Mouse (Mus musculus) hindbrain, embryonic 12.5 days (tissue): ENCODE data around the gene 2010003K11Rik. TPM values are rescaled to one million over a fixed set of nuclear protein-coding genes. Genes with fewer than 3 reads are reported as not detected.

ENCODE experiments used
- ATAC-seq: fragments of 200-750 bp; cut with Nextera tagmentation; 2 replicates; pipeline ENCODE4 v1.8.0; 2017; ENCODE audit warnings: moderate TSS enrichment; ENCODE audit not compliant: low FRiP score
- H3K27ac ChIP-seq: fragments of 300-500 bp; sonication (generic); 2 replicates; pipeline ENCODE4 v1.5.1; 2016; ENCODE audit warnings: mild to moderate bottlenecking
- H3K27me3 ChIP-seq: fragments of 300-500 bp; sonication (generic); 2 replicates; pipeline ENCODE4 v1.6.1; 2016; ENCODE audit warnings: mild to moderate bottlenecking
- H3K36me3 ChIP-seq: fragments of 300-500 bp; sonication (generic); 2 replicates; pipeline ENCODE4 v1.6.1; 2016; ENCODE audit warnings: mild to moderate bottlenecking
- H3K4me1 ChIP-seq: fragments of 300-500 bp; sonication (generic); 2 replicates; pipeline ENCODE4 v1.6.1; 2016
- H3K4me2 ChIP-seq: fragments of 300-500 bp; sonication (generic); replicated peaks from 2 replicates; pipeline ENCODE4 v1.6.1; 2016; ENCODE audit warnings: mild to moderate bottlenecking
- H3K4me3 ChIP-seq: fragments of 300-500 bp; sonication (generic); 2 replicates; pipeline ENCODE4 v1.5.1; 2016; ENCODE audit warnings: mild to moderate bottlenecking
- H3K9ac ChIP-seq: fragments of 300-500 bp; sonication (generic); 2 replicates; pipeline ENCODE4 v1.6.1; 2016; ENCODE audit warnings: mild to moderate bottlenecking, moderate library complexity
- H3K9me3 ChIP-seq: fragments of 300-500 bp; sonication (generic); replicated peaks from 2 replicates; pipeline ENCODE4 v1.6.1; 2016; ENCODE audit warnings: mild to moderate bottlenecking
- WGBS: fragments of 180-500 bp; shearing (Covaris S2); methylation state at CpG from one replicate; pipeline ENCODE4 v1.1.7; 2016; 5-methylcytosine and 5-hydroxymethylcytosine counted together
- polyA plus RNA-seq: library from polyadenylated mRNA; unstranded; fragments of >200 nt; fragmentation: Nextera tagmentation; extraction: Ambion mirVana; gene quantifications from 2 replicates; pipeline ENCODE4 v1.2.1, GENCODE M21; 2016

Gene 2010003K11Rik
- polyA plus RNA-seq, 1 experiment from 2014 or later, result not detected

GRCm38 (mm10) chr19:4515746-4516145 lies 17.4 kb upstream of the 2010003K11Rik start:
- H3K27ac ChIP-seq, result peak overlapping the region; percentile 30; the same call in 1 of the 2 replicates
- H3K27me3 ChIP-seq, result peaks cover 4% of the 10 kb centered on the region; the same call in 1 of the 2 replicates
- no peak overlapping the region for H3K9ac ChIP-seq
- ATAC-seq, result no peak
- H3K36me3 ChIP-seq, result no peaks in the 10 kb centered on the region
- H3K4me1 ChIP-seq, result peaks cover 14% of the 10 kb centered on the region
- WGBS, result 49% methylated on average over 2 of the region's 2 CpGs
- H3K4me3 ChIP-seq, result no peak overlapping the region
- no peaks in the 10 kb centered on the region for H3K9me3 ChIP-seq
- H3K4me2 ChIP-seq, result no peak overlapping the region

- no peak overlapping the region for H3K27ac ChIP-seq
- ATAC-seq, result no peak
- no peak overlapping the region for H3K4me3 ChIP-seq
- H3K9me3 ChIP-seq, result no peaks in the 10 kb centered on the region
- WGBS, result 74% methylated on average over 4 of the region's 4 CpGs
- no peaks in the 10 kb centered on the region for H3K36me3 ChIP-seq
- H3K4me1 ChIP-seq, result peaks cover 20% of the 10 kb centered on the region
- peaks cover 4% of the 10 kb centered on the region; the same call in 1 of the 2 replicates for H3K27me3 ChIP-seq
- H3K4me2 ChIP-seq, result no peak overlapping the region
- H3K9ac ChIP-seq, result no peak overlapping the region
Observed at GRCm38 (mm10) chr19:4513236-4513858, 15.0 kb upstream of the 2010003K11Rik start.

GRCm38 (mm10) chr19:4511116-4511841 lies 12.9 kb upstream of the 2010003K11Rik start:
- Histone ChIP-seq H3K4me3 (peak overlapping the region; percentile 49), H3K27ac (no peak overlapping the region), H3K9me3 (no peaks in the 10 kb centered on the region), H3K9ac (no peak overlapping the region; the same call in 1 of the 2 replicates), H3K4me2 (peak overlapping the region; percentile 87), H3K36me3 (no peaks in the 10 kb centered on the region), H3K27me3 (peaks cover 4% of the 10 kb centered on the region; the same call in 1 of the 2 replicates), H3K4me1 (peaks cover 20% of the 10 kb centered on the region)
- WGBS, result 5% methylated on average over 13 of the region's 13 CpGs
- ATAC-seq, result no peak

GRCm38 (mm10) chr19:4509986-4510963 lies 11.9 kb upstream of the 2010003K11Rik start, which contains the start of gene Pcx:
Pcx (plus strand) TSS chr19:4510472.
- peak; percentile 100 for ATAC-seq
- H3K9ac ChIP-seq, result peak within 1 kb of the TSS; percentile 60
- no peaks in the 10 kb centered on the region for H3K9me3 ChIP-seq
- 0 out of 2 replicates have a peak within 1 kb of the TSS, but pooled peaks have one; percentile 1 for H3K27ac ChIP-seq
- H3K27me3 ChIP-seq, result peaks cover 4% of the 10 kb centered on the region; the same call in 1 of the 2 replicates
- H3K4me2 ChIP-seq, result peak within 1 kb of the TSS; percentile 87
- H3K4me1 ChIP-seq, result peaks cover 11% of the 10 kb centered on the region
- under 1% methylated on average over 82 of the region's 82 CpGs for WGBS
- H3K4me3 ChIP-seq, result peak within 1 kb of the TSS; percentile 49
- H3K36me3 ChIP-seq, result no peaks in the 10 kb centered on the region

- ATAC-seq, result no peak
- peaks cover 11% of the 10 kb centered on the region; the same call in 1 of the 2 replicates for H3K4me1 ChIP-seq
Observed at GRCm38 (mm10) chr19:4507746-4508145, 9.4 kb upstream of the 2010003K11Rik start.

GRCm38 (mm10) chr19:4504830-4505229 lies 6.4 kb upstream of the 2010003K11Rik start:
- Histone ChIP-seq H3K9ac (no peak overlapping the region), H3K27me3 (no peaks in the 10 kb centered on the region), H3K4me3 (no peak overlapping the region), H3K36me3 (no peaks in the 10 kb centered on the region), H3K9me3 (no peaks in the 10 kb centered on the region), H3K4me1 (peaks cover 5% of the 10 kb centered on the region; the same call in 1 of the 2 replicates), H3K4me2 (no peak overlapping the region), H3K27ac (no peak overlapping the region)
- WGBS, result 78% methylated on average over 1 of the region's 1 CpGs
- ATAC-seq, result no peak

More at GRCm38 (mm10) chr19:4507746-4508145, 9.4 kb upstream of the 2010003K11Rik start:
- Histone ChIP-seq H3K9ac (no peak overlapping the region), H3K4me3 (no peak overlapping the region), H3K27ac (no peak overlapping the region), H3K27me3 (peaks cover 4% of the 10 kb centered on the region; the same call in 1 of the 2 replicates), H3K9me3 (no peaks in the 10 kb centered on the region), H3K36me3 (no peaks in the 10 kb centered on the region), H3K4me2 (no peak overlapping the region)
- WGBS, result 76% methylated on average over 3 of the region's 3 CpGs

GRCm38 (mm10) chr19:4502701-4503100 lies 4.3 kb upstream of the 2010003K11Rik start:
- Histone ChIP-seq H3K9ac (no peak overlapping the region), H3K27me3 (no peaks in the 10 kb centered on the region; the same call in 1 of the 2 replicates), H3K9me3 (no peaks in the 10 kb centered on the region), H3K4me2 (no peak overlapping the region), H3K4me1 (peaks cover 6% of the 10 kb centered on the region), H3K27ac (no peak overlapping the region), H3K36me3 (no peaks in the 10 kb centered on the region), H3K4me3 (no peak overlapping the region)
- WGBS, result 73% methylated on average over 2 of the region's 2 CpGs
- ATAC-seq, result no peak

- Histone ChIP-seq H3K4me2 (peak overlapping the region; percentile 13; the same call in 1 of the 2 replicates), H3K27ac (no peak overlapping the region), H3K4me3 (no peak overlapping the region), H3K9me3 (no peaks in the 10 kb centered on the region), H3K4me1 (peaks cover 11% of the 10 kb centered on the region), H3K36me3 (no peaks in the 10 kb centered on the region), H3K27me3 (no peaks in the 10 kb centered on the region; the same call in 1 of the 2 replicates), H3K9ac (peak overlapping the region; percentile 9; the same call in 1 of the 2 replicates)
- ATAC-seq, result peak; percentile 60
- WGBS, result 6% methylated on average over 4 of the region's 4 CpGs
Observed at GRCm38 (mm10) chr19:4497263-4497973, 965 bp downstream of the 2010003K11Rik start.

GRCm38 (mm10) chr19:4496535-4497262 lies 1.7 kb downstream of the 2010003K11Rik start:
- ATAC-seq, result no peak
- Histone ChIP-seq H3K27me3 (no peaks in the 10 kb centered on the region; the same call in 1 of the 2 replicates), H3K4me3 (no peak overlapping the region), H3K36me3 (no peaks in the 10 kb centered on the region), H3K9ac (0 out of 2 replicates have a peak overlapping the region, but pooled peaks have one; percentile 9), H3K9me3 (no peaks in the 10 kb centered on the region), H3K4me1 (peaks cover 11% of the 10 kb centered on the region), H3K27ac (no peak overlapping the region), H3K4me2 (no peak overlapping the region)
- 77% methylated on average over 3 of the region's 3 CpGs for WGBS

- Histone ChIP-seq H3K27me3 (no peaks in the 10 kb centered on the region; the same call in 1 of the 2 replicates), H3K36me3 (no peaks in the 10 kb centered on the region), H3K4me3 (no peak overlapping the region), H3K27ac (no peak overlapping the region), H3K9me3 (no peaks in the 10 kb centered on the region), H3K4me2 (no peak overlapping the region), H3K9ac (no peak overlapping the region), H3K4me1 (peaks cover 11% of the 10 kb centered on the region)
- no peak for ATAC-seq
- WGBS, result 83% methylated on average over 5 of the region's 5 CpGs
Observed at GRCm38 (mm10) chr19:4495814-4496213, 2.6 kb downstream of the 2010003K11Rik start.
